Mouse (Mus musculus) liver, embryonic 14.5 days (tissue): ENCODE results near the gene Scpep1. TPM values are rescaled to one million over a fixed set of nuclear protein-coding genes. Genes with fewer than 3 reads are reported as not detected.
"Not testable (repeated sequence)": the region's sequence is repeated elsewhere in the genome, so short reads cannot be mapped to it uniquely, and the experiment has no call there.

Experiments
- ATAC-seq: fragments of 200-750 bp; cut with Nextera tagmentation; 2 replicates; pipeline ENCODE4 v1.8.0; 2017; ENCODE audit warnings: moderate number of reproducible peaks, mild to moderate bottlenecking, moderate library complexity; ENCODE audit not compliant: insufficient read depth
- DNase-seq, 3 experiments: peaks; one replicate each; pipeline ENCODE4 v3.0.0-alpha.2; 2012 to 2013; ENCODE audit warnings: low read depth in 3 of 3, low spot score in 3 of 3
- H3K27ac ChIP-seq: fragments of 300-500 bp; sonication (generic); 2 replicates; pipeline ENCODE4 v1.5.1; 2014; ENCODE audit warnings: moderate library complexity, mild to moderate bottlenecking, control low read depth, inconsistent platforms
- H3K27me3 ChIP-seq: fragments of 300-500 bp; sonication (generic); 2 replicates; pipeline ENCODE4 v1.6.1; 2014; ENCODE audit warnings: mild to moderate bottlenecking, low read length, moderate library complexity; ENCODE audit not compliant: control insufficient read depth, insufficient read depth
- H3K36me3 ChIP-seq: fragments of 300-500 bp; sonication (generic); replicated peaks from 2 replicates; pipeline ENCODE4 v1.6.1; 2014; ENCODE audit warnings: low read depth; ENCODE audit not compliant: control insufficient read depth, insufficient read depth
- H3K4me1 ChIP-seq, 2 experiments: fragments of 200-500 bp in 1 of 2; fragments of 300-500 bp in 1 of 2; sonication (generic) in 1 of 2; replicated peaks; 2 replicates each; pipeline ENCODE4 v1.6.1; 2012 to 2014; ENCODE audit warnings: antibody characterized with exemption in 1 of 2, inconsistent platforms in 1 of 2, low read length in 1 of 2; ENCODE audit not compliant: control insufficient read depth in 2 of 2, insufficient read depth in 2 of 2
- H3K4me2 ChIP-seq: fragments of 300-500 bp; sonication (generic); 2 replicates; pipeline ENCODE4 v1.6.1; 2014; ENCODE audit warnings: low read depth, mild to moderate bottlenecking, control low read depth, moderate library complexity
- H3K4me3 ChIP-seq, 2 experiments: fragments of 200-500 bp in 1 of 2; fragments of 300-500 bp in 1 of 2; sonication (generic) in 1 of 2; 2 replicates each; pipeline ENCODE4 v1.5.1; 2012 to 2014; ENCODE audit warnings: low read depth in 2 of 2, low read length in 2 of 2, mild to moderate bottlenecking in 2 of 2, control low read depth in 1 of 2, inconsistent platforms in 1 of 2, moderate library complexity in 1 of 2; ENCODE audit not compliant: insufficient read depth in 1 of 2
- H3K9ac ChIP-seq: fragments of 300-500 bp; sonication (generic); replicated peaks from 2 replicates; pipeline ENCODE4 v1.6.1; 2014; ENCODE audit warnings: mild to moderate bottlenecking, control low read depth, moderate library complexity
- H3K9me3 ChIP-seq: fragments of 300-500 bp; sonication (generic); 2 replicates; pipeline ENCODE4 v1.6.1; 2016; ENCODE audit warnings: low read length, mixed read lengths; ENCODE audit not compliant: control insufficient read depth
- CTCF ChIP-seq: IDR thresholded peaks from 2 replicates; pipeline ENCODE4 v1.5.1; 2016; ENCODE audit warnings: antibody characterized with exemption, low read depth, control low read depth
- EP300 ChIP-seq: IDR thresholded peaks from 2 replicates; pipeline ENCODE4 v1.6.1; 2016; ENCODE audit warnings: antibody characterized with exemption, low read depth
- WGBS: fragments of 180-500 bp; shearing (Covaris S2); extraction: QIAGEN DNeasy Blood & Tissue Kit; methylation state at CpG from one replicate; pipeline ENCODE4 v1.1.7; 2014; ENCODE audit not compliant: insufficient replicate concordance; 5-methylcytosine and 5-hydroxymethylcytosine counted together
- polyA plus RNA-seq, 2 experiments: library from polyadenylated mRNA; depleted of rRNA in 1 of 2; stranded (reverse) in 1 of 2; unstranded in 1 of 2; fragments of >200 nt; fragmentation: Nextera tagmentation in 1 of 2; extraction: Ambion mirVana in 1 of 2; gene quantifications; 2 replicates each; pipeline versions ENCODE4 v1.2.1 to v1.2.3; 2012 to 2014

Scpep1 gene
- polyA plus RNA-seq, 2 experiments: 15.9 to 35.1 TPM

- H3K27ac ChIP-seq: no peak overlapping the region
- H3K4me2 ChIP-seq: no peak overlapping the region
- DNase-seq (no peak), ATAC-seq (no peak)
- no peak overlapping the region for H3K9ac ChIP-seq
- no peaks in the 10 kb centered on the region for H3K27me3 ChIP-seq
- WGBS: 61% methylated on average over 4 of the region's 4 CpGs
- no peaks in the 10 kb centered on the region; a peak in 1 of 4 replicates for H3K4me1 ChIP-seq
- no peak overlapping the region for H3K4me3 ChIP-seq
- no peaks in the 10 kb centered on the region for H3K36me3 ChIP-seq
- no peak for TF ChIP-seq CTCF
- no peak for TF ChIP-seq EP300
- H3K9me3 ChIP-seq: no peaks in the 10 kb centered on the region
Measured at GRCm38 (mm10) chr11:88898380-88898763, 56.9 kb downstream of the Scpep1 start.

- 39% methylated on average over 15 of the region's 15 CpGs for WGBS
- Histone ChIP-seq H3K4me2 (no peak overlapping the region; the same call in 1 of the 2 replicates), H3K9me3 (no peaks in the 10 kb centered on the region), H3K4me3 (no peak overlapping the region), H3K9ac (no peak overlapping the region), H3K27me3 (no peaks in the 10 kb centered on the region), H3K4me1 (no peaks in the 10 kb centered on the region; a peak in 1 of 4 replicates), H3K27ac (no peak overlapping the region), H3K36me3 (no peaks in the 10 kb centered on the region)
- TF ChIP-seq EP300 (no peak), CTCF (no peak)
- no peak for DNase-seq
- no peak for ATAC-seq
Measured at GRCm38 (mm10) chr11:88897624-88898379, 57.5 kb downstream of the Scpep1 start.

DNA sequence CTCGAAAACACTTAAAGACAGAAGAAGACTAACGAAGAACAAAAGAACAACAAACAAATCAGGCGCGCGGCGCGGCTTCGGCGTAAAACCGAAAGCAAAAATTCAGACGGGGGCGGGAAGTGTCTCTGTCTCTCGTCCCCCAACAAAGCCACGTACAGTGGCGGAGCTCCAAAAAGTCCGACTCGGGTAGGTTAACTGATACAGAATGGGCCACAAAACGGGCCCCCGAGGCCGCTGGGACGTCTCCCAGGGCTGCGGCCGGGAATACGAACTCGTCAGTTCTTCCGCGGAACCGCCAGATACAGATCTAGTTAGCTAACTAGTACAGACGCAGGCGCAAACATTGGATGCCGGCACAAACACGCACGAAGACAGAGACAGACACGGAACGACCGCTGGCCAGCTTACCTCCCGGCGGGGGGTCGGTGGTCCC lies 59.4 kb downstream of the Scpep1 start:
- H3K9me3 ChIP-seq, H3K4me1 ChIP-seq, H3K27me3 ChIP-seq, H3K9ac ChIP-seq, ATAC-seq, DNase-seq, H3K27ac ChIP-seq, H3K36me3 ChIP-seq: not testable (repeated sequence)
- Histone ChIP-seq H3K4me3 (peak overlapping the region; percentile 33 to 64), H3K4me2 (0 out of 2 replicates have a peak overlapping the region, but pooled peaks have one; percentile 24)
- WGBS: 42% methylated on average over 21 of the region's 39 CpGs

DNA sequence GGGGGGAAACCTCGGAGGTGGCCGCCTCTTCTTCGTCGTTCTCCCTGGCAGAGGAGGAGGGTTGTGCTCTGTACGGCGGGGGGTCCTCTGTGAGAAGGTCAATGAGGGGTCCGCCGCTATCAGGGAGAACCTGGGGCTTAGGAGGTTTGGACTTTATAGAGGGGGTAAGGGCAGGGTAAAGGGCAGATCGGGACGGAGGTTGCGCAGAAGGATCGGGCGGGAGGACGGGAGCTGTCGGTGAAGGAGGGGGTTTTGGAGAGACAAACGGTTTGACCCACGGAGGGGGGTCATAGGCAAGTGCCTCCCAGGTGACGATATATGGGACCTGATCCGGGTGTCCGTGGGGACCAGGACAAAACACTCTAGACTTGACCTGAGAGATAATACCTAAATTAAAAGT lies 60.0 kb downstream of the Scpep1 start:
- not testable (repeated sequence) for H3K36me3 ChIP-seq, H3K9me3 ChIP-seq, H3K9ac ChIP-seq, H3K27ac ChIP-seq, DNase-seq, H3K4me3 ChIP-seq, H3K4me1 ChIP-seq, H3K27me3 ChIP-seq, H3K4me2 ChIP-seq, ATAC-seq
- 54% methylated on average over 13 of the region's 20 CpGs for WGBS

DNA sequence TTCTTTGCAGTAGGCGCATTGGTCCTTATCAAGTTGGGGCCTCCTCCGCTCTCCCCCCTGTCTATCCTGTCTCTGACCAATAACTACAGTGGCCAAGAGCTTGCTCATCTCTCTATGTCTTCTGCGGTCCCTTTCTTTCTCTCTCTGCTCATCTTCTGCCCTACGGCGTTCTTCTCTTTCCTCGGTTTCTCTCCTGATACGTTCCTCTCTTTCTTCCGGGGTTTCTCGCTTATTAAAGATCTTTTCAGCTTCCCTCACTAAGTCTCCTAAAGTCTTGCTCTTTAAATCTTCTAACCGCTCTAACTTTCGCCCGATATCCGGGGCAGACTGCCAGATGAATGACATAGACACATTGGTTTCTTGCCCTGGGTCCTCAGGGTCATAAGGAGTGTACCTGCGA lies 61.0 kb downstream of the Scpep1 start:
- 86% methylated on average over 11 of the region's 14 CpGs for WGBS
- H3K4me2 ChIP-seq, ATAC-seq, H3K9me3 ChIP-seq, H3K27me3 ChIP-seq, DNase-seq, H3K27ac ChIP-seq, H3K36me3 ChIP-seq, H3K4me3 ChIP-seq, H3K9ac ChIP-seq, H3K4me1 ChIP-seq: not testable (repeated sequence)

DNA sequence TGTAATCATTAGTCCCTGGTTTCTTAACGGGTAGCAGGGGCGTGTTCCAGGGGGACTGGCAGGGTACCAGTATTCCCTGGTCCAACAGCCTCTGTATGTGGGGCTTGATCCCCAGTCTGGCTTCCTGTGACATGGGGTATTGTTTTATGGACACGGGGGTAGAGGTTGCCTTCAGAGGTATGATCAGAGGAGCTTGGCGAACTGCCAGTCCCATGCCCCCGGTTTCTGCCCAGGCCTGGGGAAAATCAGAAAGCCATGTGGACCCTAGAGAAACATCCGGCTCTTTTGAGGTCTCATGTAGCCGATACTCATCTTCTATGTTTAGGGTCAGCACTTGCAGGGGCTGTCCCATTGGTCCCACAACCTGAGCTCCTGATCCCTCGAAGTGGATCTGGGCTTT lies 61.8 kb downstream of the Scpep1 start:
- not testable (repeated sequence) for DNase-seq, H3K27ac ChIP-seq, H3K4me1 ChIP-seq, H3K9me3 ChIP-seq, ATAC-seq, H3K36me3 ChIP-seq, H3K4me3 ChIP-seq, H3K9ac ChIP-seq, H3K4me2 ChIP-seq, H3K27me3 ChIP-seq
- WGBS: 29% methylated on average over 2 of the region's 8 CpGs

- H3K27ac ChIP-seq, H3K9me3 ChIP-seq, ATAC-seq, H3K27me3 ChIP-seq, H3K4me1 ChIP-seq, H3K36me3 ChIP-seq, H3K9ac ChIP-seq, H3K4me3 ChIP-seq, H3K4me2 ChIP-seq, DNase-seq: not testable (repeated sequence)
- 73% methylated on average over 22 of the region's 24 CpGs for WGBS
Measured at GRCm38 (mm10) chr11:88892789-88893188, 62.5 kb downstream of the Scpep1 start.
